Mouse (Mus musculus): ENCODE data around the gene Supt5.

The Supt5 gene

DNA sequence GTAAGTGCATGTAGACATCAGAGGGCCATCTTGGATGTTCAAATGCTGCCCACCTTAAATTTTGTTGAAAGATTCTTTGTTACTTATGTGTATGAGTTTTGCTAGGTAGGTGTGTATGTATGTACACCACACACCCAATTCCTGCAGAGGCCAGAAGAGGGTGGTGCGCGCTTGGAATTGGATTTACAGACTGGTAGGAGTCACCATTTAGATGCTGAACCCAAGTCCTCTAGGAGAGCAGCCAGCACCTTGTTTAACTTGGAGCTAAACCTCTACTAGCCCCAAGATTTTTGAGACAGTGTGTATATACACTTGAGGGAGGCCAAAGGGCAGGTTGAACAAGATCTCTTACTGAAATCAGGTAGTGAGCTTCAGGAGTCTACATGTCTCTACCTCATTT is 14.7 kb upstream of the Supt5 start:
- no peak for DNase-seq (ENCODE audit: low spot score in 2 of 2)

DNA sequence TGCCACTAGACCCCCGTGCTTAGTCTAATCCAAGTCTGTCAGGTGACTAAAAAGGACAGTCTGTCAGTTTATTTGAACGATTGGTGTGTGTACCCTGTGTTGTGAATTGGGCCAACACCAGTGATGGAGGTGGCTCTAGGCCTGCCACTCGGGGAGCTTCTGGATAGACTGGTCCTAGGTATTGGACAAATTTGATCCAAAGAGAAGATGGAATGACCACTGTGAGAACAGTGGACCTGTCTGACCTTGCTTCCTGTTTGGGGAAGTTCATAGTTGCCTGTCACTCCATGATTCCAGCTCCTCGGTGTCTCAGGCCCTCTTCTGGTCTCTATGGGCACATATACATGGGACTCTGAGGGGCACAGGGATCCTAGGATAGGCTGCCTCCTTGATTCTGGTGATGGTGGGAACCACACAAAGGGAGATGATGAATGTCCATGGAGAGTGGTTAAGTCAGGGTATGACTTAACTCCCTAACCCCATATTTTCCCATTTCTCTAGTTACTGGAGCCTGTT is 13.2 kb upstream of the Supt5 start:
- DNase-seq (ENCODE audit: low spot score in 2 of 2), result no peak

DNA sequence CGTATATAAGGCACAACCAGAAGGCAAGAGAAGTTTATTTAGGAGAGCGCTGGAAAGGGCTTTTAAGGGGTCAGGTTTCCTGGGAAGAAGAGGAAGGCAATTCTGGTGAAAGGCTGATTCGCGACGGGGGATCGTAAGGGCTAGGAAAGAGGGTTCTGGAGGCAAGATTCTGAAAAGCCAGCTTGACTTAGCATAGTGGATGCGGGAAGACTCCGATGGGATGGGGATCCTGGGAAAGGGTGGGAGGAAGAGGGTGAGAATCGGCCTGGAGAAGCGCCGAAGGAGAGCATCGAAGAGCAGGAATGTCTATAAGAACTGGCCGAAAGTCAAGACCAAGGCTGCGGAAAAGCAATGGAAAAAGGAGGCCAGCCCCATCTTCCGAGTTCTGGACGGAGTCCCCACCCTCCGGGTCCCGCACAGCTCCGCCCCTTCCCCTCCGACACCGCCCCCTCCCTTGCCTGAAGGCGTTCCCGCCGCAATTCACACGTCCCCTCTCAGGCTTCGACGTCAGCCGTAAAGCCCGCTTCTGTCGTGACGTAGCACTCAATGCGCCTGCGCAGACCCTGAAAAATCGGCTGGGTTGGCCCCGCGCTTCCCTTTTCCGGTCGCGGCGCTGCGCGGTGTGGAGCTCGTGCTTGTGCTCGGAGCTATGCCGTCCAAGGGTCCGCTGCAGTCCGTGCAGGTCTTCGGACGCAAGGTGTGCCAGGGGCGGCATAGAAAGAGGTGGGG is 11.8 kb upstream of the Supt5 start, which contains the start of gene Rps16:
Gene Rps16, plus strand, starts transcription at position 498 of the 729 bp plus-strand sequence.
- DNase-seq (ENCODE audit: low spot score in 2 of 2), result peak; percentile 98 to 99

DNA sequence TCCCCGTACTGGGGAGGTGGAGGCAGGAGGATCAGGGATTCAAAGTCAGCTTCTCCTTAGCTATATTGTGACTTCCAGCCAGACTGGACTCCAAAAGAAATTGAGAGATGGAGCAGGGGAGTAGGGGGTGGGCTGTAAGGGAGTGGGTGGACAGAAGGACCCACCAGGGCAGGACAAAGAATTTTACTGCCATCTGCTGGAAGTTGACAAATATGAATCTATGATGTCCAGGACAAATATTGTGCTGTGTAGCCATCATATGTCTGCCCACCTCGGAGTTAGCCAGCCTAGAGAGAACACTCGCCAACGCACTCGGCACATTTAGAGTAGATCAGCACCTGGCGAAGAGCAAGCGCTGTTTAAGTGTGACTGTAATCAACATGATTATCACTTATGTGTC is 10.1 kb upstream of the Supt5 start:
- no peak for DNase-seq (ENCODE audit: low spot score in 2 of 2)

DNA sequence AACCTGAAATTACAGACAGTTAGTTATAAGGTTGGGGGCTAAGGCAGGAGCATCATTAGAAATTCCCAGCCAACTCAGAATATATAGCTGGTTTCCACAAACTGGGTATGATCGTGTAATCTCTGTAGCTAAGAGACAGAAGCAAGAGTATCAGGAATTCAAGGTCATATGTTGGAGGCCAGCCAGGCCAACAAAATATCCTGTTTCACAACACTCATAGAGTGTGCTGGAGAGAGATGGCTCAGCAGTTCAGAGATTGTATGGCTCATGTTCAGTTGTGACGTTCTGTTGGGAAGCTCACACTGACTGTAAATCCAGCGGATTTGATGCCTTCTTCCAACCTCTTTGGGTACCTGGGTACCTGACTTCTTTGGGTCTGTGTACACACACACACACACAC is 9.2 kb upstream of the Supt5 start:
- no peak for DNase-seq (ENCODE audit: low spot score in 2 of 2)

DNA sequence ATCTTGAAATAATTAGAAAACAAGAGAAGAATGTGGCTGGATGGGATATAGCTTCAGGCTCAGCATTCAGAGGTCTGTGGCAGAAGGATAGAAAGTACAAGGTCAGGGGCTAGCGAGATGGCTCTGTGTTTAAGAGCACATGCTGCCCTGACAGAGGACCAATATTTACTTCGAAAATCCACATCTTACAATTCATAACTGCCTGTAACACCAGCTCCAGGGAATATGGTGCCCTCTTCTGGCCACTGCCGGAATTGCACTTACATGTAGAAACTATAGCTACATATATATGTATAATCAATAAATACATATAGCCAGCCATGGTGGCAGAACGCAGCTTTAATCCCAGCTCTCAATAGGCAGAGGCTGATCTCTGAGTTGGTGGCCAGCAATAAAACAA is 6.1 kb upstream of the Supt5 start:
- peak; percentile 29 to 67 for DNase-seq (ENCODE audit: low spot score in 2 of 2)

DNA sequence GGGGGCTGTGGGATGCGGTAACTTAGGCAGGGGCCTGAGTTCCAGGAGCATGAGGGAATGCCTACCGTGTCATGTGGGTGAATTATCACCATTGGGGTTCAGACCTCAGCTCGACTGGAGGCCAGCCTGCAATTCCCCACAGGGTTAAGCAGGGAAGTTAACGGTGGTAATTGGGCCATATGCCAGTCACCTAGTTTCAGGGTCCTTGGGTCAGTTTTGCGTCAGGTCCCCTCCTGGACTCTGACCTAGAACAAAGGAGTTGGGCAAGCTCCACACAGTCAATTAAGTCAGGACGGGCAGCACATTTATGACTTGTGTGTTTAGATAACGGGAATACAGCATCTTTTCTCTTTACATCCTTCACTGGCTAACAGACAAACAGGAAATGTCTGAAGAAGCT is 2.8 kb upstream of the Supt5 start:
- DNase-seq (ENCODE audit: low spot score in 2 of 2), result no peak

DNA sequence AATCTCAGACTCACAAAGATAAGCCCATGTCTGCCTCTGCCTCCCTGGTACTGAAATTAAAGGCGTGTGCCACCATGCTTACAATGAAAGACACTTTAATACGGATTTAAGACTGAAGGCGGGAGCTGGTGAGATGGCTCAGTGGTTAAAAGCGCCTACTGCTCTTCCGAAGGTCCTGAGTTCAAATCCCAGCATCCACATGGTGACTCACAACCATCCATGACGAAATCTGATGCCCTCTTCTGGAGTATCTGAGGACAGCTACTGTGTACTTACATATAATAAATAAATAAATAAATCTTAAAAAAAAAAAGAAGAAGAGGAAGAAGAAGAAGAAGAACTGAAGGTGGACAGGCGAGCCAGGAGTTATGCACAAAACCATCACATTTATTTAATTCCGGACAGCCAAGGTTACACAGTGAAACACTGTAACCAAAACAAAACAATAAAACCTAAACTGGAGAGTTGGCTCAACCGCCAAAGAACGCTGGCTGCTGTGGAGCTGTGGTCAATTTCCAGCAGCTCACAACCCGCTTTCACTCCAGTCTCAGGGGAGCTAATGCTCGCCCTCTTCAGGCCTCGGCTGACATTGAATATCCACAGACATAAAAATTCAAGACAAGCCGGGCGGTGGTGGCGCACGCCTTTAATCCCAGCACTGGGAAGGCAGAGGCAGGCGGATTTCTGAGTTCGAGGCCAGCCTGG is 819 bp upstream of the Supt5 start:
- DNase-seq (ENCODE audit: low spot score in 2 of 2), result peak; percentile 38 to 48

DNA sequence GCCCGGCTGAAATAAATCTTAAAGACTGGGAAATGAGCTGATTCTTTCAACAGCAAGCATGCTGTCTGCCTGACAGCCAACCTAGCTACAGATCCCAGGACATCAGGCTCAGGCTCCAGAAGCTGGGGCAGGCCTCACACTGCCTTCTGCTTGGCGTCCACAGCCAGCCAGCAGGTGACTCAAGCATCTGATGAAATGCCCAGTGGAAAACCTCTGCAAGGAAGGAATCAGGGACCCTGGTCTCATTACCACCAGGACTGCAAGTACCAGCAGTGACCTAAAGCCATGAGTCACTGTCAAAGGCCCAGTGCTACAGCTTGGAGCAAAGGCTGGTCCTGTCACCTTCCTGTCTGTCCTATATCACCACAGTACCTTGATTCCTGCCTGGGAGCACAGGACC is 3.1 kb downstream of the Supt5 start:
- no peak for DNase-seq (ENCODE audit: low spot score in 2 of 2)

DNA sequence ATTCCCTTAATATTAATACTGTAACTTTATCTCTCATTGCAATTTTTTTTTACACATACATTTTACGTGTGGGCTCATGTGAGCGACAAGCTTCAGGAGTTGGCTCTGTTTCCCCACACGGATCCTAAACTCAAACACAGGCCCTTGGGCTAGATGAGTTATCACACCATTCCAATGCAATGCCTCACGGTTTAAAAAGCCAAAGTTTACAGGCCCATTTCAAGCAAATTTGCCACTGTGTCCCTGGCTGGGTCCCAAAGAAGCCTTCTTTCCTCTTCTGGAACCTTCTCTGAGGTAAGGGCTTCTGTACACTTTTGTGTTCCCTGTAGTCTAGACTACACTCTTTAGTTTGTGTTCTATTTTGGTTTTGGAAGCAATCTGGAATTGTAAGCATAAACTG is 4.0 kb downstream of the Supt5 start:
- DNase-seq (ENCODE audit: low spot score in 2 of 2), result no peak

DNA sequence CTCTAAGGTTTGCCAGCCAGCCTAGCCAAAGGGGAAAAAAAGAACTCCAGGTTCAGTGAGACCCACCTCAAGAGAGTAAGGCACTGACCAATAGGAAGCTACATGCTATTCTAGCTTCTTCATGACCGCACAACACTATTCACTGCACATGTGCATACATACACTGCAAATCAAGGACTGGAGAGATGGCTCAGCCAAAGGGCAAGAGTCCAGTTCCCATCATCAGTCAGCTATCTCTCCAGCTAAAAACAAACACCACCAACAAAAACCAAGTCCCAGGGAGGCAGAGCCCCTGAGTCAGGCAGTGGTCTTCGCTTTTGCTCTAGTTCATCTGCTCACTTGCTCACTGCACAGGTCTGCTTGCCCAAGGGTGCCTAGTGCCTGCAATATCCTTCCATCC is 10.3 kb downstream of the Supt5 start:
- DNase-seq (ENCODE audit: low spot score in 2 of 2), result no peak

DNA sequence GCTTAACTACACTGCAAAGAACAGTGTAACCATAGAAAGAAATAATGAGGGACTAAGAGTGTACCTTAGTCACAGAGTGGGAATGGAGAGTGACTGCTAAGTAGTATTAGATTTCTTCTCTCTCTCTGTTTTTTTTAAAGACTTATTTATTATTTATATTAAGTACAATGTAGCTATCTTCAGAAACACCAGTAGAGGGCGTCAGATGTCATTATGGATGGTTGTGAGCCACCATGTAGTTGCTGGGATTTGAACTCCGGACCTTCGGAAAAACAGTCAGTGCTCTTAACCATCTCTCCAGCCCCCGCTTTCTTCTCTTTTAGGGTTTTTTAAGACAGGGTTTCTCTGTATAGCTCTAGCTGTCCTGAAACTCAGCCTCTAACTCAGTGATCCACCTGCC is 12.1 kb downstream of the Supt5 start:
- no peak for DNase-seq (ENCODE audit: low spot score in 2 of 2)

DNA sequence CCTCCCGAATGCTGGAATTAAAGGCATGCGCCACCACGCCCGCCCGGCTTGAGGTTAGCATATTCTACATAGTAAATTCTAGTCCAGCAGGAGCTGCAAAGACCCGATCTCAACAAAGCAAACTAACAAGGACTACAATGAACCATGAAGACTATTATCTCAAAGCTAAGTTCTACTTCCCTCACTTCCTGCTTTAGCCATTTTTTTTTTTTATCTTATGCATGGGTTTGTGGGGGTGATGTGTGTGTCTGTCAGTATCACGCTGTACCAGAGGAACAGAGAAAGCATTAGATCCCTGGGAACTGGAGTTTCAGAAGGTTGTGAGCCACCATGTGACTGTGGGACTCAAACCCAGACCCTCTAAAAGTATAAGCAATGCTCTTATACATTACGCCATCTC is 13.3 kb downstream of the Supt5 start:
- no peak for DNase-seq (ENCODE audit: low spot score in 2 of 2)

DNA sequence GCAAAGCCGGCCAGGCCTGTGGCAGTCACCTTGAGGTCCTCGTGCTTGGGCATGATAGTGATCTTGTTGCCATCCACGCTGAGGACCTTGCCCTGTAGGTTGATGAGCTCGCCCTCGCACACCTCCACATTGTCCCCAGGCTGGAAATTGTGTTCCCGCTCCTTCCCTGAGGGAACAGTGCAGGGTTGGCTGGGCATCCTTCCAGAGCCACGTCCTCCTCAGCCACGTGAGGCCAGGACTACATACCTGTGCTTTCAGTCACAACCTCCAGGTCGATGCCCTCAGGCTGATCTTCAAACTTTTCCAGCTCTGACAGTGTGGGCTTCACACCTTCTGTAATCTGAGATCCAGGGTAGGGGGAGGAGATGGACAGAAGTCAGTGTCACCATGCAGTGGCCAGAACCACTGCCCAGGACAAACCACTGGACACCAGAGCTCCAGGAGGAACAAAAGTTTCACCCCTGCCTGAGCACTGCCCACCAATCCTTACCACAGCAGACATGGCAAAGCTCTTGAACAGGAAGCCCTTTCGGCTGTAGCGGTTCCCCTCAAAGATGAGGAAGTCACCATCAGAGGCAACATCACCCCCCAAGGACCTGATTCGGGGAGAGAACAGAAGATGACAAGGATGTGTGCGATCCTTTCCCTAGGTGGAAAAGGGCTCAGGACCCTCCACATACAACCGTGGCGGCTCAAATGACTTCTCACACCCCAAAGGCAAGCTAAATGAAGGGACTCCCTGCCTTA is 16.4 kb downstream of the Supt5 start:
- no peak for DNase-seq (ENCODE audit: low spot score in 2 of 2)

DNA sequence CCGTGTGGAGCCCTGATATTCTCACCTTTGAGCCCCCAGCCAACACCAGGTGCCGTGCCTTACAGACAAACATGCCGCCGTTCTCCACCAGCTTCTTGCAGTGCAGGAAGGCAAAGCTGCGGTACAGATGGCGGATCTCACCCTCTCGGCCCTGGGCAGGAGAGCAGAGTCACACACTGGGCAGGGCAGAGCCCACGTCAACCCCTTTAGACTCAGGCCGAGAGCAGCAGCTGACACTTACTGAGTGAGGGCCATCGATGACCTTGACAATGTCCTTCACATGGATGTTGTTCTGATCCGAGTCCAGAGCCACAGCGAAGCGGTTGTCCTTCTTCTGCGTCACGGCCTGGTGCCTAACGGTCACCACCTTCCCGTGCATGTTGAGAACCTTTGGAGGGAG is 19.8 kb downstream of the Supt5 start:
- DNase-seq (ENCODE audit: low spot score in 2 of 2), result no peak

DNA sequence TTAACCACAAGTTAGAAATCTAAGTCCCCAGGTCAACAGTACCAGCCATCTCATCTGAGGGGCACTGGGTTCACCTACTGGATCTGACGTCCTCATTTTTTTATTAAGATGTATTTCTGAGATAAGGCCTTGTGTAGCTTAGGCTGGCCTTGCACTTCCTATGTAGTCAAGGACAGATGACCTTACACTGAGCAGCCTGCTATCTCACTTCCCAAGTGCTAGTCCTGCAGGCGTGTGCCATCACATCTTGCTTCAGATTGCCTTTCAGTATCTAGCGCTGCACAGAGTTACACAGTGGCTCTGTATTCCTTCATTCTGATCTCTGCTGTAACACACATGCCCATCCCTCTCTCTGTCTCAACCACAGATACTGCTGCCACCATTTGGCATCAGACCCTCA is 20.5 kb downstream of the Supt5 start:
- no peak for DNase-seq (ENCODE audit: low spot score in 2 of 2)

DNA sequence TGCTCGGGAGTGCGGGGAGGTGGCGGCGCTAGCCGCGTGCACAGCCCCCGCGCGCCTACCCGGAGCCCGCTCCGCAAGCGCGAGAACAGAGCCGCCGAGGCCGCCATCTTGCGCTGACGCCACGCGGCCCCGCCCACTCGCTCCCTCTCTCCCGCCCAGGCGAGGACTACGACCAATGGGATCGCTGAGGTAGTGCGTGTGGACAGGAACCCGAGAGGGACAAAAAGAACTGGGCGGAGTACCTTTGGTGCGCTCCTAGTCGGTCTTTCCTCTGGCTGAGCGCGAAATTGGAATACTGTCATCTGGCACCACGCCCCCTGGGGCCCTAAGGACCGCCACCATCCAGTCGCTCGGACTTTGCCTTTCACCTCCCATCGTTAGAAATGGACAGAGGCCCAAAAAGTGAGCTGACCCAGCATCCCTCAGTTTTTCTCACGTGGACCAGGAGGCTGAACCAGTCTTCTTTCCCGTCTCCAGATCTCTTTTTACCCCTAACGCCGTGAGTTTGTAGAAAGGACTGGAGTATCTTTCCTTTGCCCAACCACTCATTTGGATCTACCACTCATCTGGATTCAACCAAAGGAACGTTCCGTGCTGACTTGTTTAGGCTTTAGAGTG is 26.5 kb downstream of the Supt5 start, which contains the start of gene Timm50:
Gene Timm50, minus strand, starts transcription at position 147 of the 618 bp plus-strand sequence.
- peak; percentile 92 to 96 for DNase-seq (ENCODE audit: low spot score in 2 of 2)

DNA sequence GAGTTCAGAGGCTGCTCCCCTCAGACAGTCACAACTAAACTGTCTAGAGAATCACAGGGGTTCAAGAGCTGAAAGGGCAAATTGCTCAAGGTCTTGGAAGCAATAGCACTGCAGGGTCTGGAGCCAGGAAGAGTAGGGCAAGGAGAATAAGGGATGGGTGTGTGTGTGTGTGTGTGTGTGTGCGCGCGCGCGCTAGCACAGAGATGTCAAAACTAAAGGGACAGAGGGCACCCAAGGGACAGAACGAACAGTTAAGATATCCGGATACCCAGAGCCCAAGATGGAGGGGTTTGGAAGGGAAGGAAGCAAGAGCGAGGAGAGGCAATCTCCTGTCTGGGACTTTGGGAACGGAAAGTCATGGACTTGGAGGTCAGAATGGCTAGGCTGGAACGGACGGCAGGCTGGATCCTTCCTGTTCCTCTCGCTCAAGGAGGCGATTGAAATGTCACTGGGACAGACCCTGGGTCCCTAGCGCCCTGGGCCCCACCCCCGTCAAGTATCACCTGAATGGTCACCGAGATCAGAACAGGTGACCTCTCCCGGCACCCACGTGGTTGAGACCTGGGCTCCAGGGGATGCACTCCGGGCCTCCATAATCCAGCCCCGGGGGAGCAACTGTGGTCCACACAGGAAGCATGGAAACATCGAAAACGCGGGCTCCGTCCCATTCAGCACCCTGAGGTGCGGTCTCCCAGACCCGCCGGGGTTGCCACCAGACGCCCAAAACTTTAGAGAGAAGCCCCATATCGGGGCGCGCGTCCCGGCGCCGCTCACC is 27.2 kb downstream of the Supt5 start:
- DNase-seq (ENCODE audit: low spot score in 2 of 2), result no peak

DNA sequence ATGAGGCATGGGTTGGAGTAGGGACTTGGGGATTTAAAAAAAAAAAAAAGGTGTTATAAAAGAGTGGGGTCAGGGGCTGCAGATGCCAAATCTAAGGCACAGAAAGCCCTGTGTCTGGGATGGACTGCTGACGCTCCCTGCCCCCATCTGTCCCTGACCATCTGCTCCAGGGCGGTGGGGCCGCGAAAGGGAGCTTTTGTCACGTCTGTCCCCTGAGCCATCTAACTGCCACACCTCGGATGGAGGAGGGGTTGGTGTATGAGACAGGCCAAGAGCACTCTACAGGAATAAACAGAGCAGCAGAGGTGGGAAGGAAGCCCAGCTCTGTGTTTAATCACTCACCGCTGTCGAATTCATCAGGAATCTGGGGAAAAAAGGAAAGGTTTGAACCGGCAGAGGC is 28.8 kb downstream of the Supt5 start:
- no peak for DNase-seq (ENCODE audit: low spot score in 2 of 2)

DNA sequence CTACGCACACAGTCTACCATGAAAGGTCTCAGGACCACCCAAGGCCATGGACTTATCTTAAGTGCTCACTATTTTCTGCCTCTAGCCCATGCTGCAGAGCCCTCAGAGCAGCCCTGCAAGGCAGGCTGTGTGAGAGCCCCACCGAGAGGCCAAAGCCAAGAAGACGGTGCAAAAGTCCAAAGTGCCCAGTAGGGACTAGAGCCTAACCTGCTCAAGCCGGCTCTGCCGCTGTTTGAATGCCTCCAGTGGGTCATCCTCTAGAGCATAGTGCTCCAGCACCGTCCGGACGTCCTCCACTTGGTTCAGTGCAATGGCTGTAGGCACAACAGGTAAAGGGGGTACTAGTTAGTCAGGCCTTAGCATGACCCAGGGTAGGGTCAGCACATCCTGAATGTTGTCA is 32.3 kb downstream of the Supt5 start:
- DNase-seq (ENCODE audit: low spot score in 2 of 2), result no peak

DNA sequence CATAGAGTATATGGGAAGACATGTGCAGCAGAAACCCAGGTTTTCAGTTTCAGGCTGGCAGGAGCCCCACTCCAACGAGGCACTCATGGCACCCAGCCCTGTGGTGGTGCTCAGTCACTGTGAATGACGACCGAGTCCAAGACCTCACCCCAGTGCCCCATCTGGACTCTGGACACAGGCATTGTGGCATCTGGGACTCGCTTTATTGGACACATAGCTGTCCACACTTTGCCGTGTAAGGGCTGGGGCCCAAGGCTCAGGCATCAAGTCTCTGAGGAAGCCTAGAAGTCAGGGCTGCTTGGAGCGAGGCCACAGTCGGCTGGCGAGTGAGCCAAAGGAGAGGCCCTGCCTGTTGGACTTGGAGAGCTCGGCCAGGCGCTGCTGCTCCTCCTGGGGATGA is 32.9 kb downstream of the Supt5 start:
- DNase-seq (ENCODE audit: low spot score in 2 of 2), result no peak

Measured in thymus, postnatal 10 days (tissue).